Mouse (Mus musculus) midbrain, postnatal 0 days (tissue): ENCODE measurements at regions not wholly inside any gene's neighbourhood (a gene's known extent, or its start where the extent isn't known, plus 50 kb on each side); places are given as distances from the start of the nearest gene placed in this dataset.
A peak's percentile ranks its signal among the peaks of the same experiment; 100 is the strongest.

Source experiments
- ATAC-seq: fragments of 200-750 bp; cut with Nextera tagmentation; 2 replicates; pipeline ENCODE4 v1.8.0; 2017; ENCODE audit warnings: moderate number of reproducible peaks, mild to moderate bottlenecking, moderate TSS enrichment, moderate library complexity; ENCODE audit not compliant: low FRiP score
- DNase-seq: peaks from one replicate; pipeline ENCODE4 v3.0.0-alpha.2; 2015; ENCODE audit warnings: low spot score
- H3K27ac ChIP-seq: fragments of 300-500 bp; sonication (generic); 2 replicates; pipeline ENCODE4 v1.5.1; 2014; ENCODE audit warnings: low read depth, mild to moderate bottlenecking, low read length, mixed read lengths
- H3K27me3 ChIP-seq: fragments of 300-500 bp; sonication (generic); 2 replicates; pipeline ENCODE4 v1.6.1; 2014; ENCODE audit warnings: low read length, control low read depth, mixed read lengths; ENCODE audit not compliant: insufficient read depth
- H3K36me3 ChIP-seq: fragments of 300-500 bp; sonication (generic); 2 replicates; pipeline ENCODE4 v1.6.1; 2014; ENCODE audit warnings: low read length, control low read depth, mixed read lengths; ENCODE audit not compliant: insufficient read depth
- H3K4me1 ChIP-seq: fragments of 300-500 bp; sonication (generic); 2 replicates; pipeline ENCODE4 v1.6.1; 2014; ENCODE audit warnings: mild to moderate bottlenecking, control low read depth, antibody characterized with exemption, low read length, mixed read lengths; ENCODE audit not compliant: insufficient read depth
- H3K4me2 ChIP-seq: fragments of 300-500 bp; sonication (generic); 2 replicates; pipeline ENCODE4 v1.6.1; 2014; ENCODE audit warnings: low read depth, mild to moderate bottlenecking, low read length, mixed read lengths; ENCODE audit not compliant: poor library complexity, severe bottlenecking
- H3K4me3 ChIP-seq: fragments of 300-500 bp; sonication (generic); 2 replicates; pipeline ENCODE4 v1.5.1; 2014; ENCODE audit warnings: low read depth, mild to moderate bottlenecking, low read length, moderate library complexity
- H3K9ac ChIP-seq: fragments of 300-500 bp; sonication (generic); replicated peaks from 2 replicates; pipeline ENCODE4 v1.6.1; 2014; ENCODE audit warnings: mild to moderate bottlenecking, low read length, moderate library complexity, mixed read lengths; ENCODE audit not compliant: poor library complexity, severe bottlenecking
- H3K9me3 ChIP-seq: fragments of 300-500 bp; sonication (generic); 2 replicates; pipeline ENCODE4 v1.6.1; 2016; ENCODE audit warnings: low read length, control low read depth
- CTCF ChIP-seq: IDR thresholded peaks from 2 replicates; pipeline ENCODE4 v1.5.1; 2016; ENCODE audit warnings: antibody characterized with exemption, mild to moderate bottlenecking
- WGBS: fragments of 180-500 bp; shearing (Covaris S2); extraction: QIAGEN DNeasy Blood & Tissue Kit; methylation state at CpG from one replicate; pipeline ENCODE4 v1.1.7; 2014; 5-methylcytosine and 5-hydroxymethylcytosine counted together

GRCm38 (mm10) chr4:33571351-33571750, 261.2 kb downstream of the Rngtt start:
- no peak for TF ChIP-seq CTCF
- H3K27me3 ChIP-seq: no peaks in the 10 kb centered on the region
- no peaks in the 10 kb centered on the region for H3K4me1 ChIP-seq
- no peak overlapping the region for H3K4me3 ChIP-seq
- DNase-seq (no peak), ATAC-seq (no peak)
- H3K9ac ChIP-seq: no peak overlapping the region
- no peak overlapping the region for H3K27ac ChIP-seq
- H3K9me3 ChIP-seq: no peaks in the 10 kb centered on the region
- 48% methylated on average over 6 of the region's 6 CpGs for WGBS
- H3K36me3 ChIP-seq: no peaks in the 10 kb centered on the region
- no peak overlapping the region for H3K4me2 ChIP-seq

GRCm38 (mm10) chr4:33577631-33578030, 267.5 kb downstream of the Rngtt start:
- Histone ChIP-seq H3K9ac (no peak overlapping the region), H3K9me3 (peaks cover 6% of the 10 kb centered on the region; the same call in 1 of the 2 replicates), H3K27ac (no peak overlapping the region), H3K4me3 (no peak overlapping the region), H3K4me2 (no peak overlapping the region), H3K36me3 (no peaks in the 10 kb centered on the region), H3K27me3 (no peaks in the 10 kb centered on the region), H3K4me1 (no peaks in the 10 kb centered on the region)
- WGBS: 92% methylated on average over 6 of the region's 6 CpGs
- no peak for TF ChIP-seq CTCF
- ATAC-seq (no peak), DNase-seq (no peak)

- DNase-seq: no peak
- H3K9me3 ChIP-seq: peaks cover 6% of the 10 kb centered on the region; the same call in 1 of the 2 replicates
- no peak for TF ChIP-seq CTCF
- no peak overlapping the region for H3K4me3 ChIP-seq
- WGBS: 89% methylated on average over 8 of the region's 8 CpGs
- H3K27me3 ChIP-seq: no peaks in the 10 kb centered on the region
- H3K4me2 ChIP-seq: no peak overlapping the region
- no peaks in the 10 kb centered on the region for H3K4me1 ChIP-seq
- H3K9ac ChIP-seq: no peak overlapping the region
- ATAC-seq: no peak
- H3K36me3 ChIP-seq: no peaks in the 10 kb centered on the region
- H3K27ac ChIP-seq: no peak overlapping the region
Observed at GRCm38 (mm10) chr4:33580491-33580890, 270.4 kb downstream of the Rngtt start.

GRCm38 (mm10) chr4:33581180-33581591, 271.1 kb downstream of the Rngtt start:
- ATAC-seq (no peak), DNase-seq (peak; percentile 56)
- Histone ChIP-seq H3K4me2 (no peak overlapping the region), H3K27ac (no peak overlapping the region), H3K9ac (no peak overlapping the region), H3K27me3 (no peaks in the 10 kb centered on the region), H3K36me3 (no peaks in the 10 kb centered on the region), H3K4me3 (no peak overlapping the region), H3K4me1 (peaks cover 4% of the 10 kb centered on the region; the same call in 1 of the 2 replicates), H3K9me3 (peaks cover 6% of the 10 kb centered on the region; the same call in 1 of the 2 replicates)
- TF ChIP-seq CTCF: no peak
- WGBS: 79% methylated on average over 15 of the region's 15 CpGs

- ATAC-seq (no peak), DNase-seq (no peak)
- Histone ChIP-seq H3K27me3 (no peaks in the 10 kb centered on the region), H3K27ac (no peak overlapping the region), H3K9me3 (peaks cover 6% of the 10 kb centered on the region; the same call in 1 of the 2 replicates), H3K4me1 (peaks cover 6% of the 10 kb centered on the region; the same call in 1 of the 2 replicates), H3K4me3 (no peak overlapping the region), H3K36me3 (no peaks in the 10 kb centered on the region), H3K4me2 (no peak overlapping the region), H3K9ac (no peak overlapping the region)
- no peak for TF ChIP-seq CTCF
- 85% methylated on average over 17 of the region's 17 CpGs for WGBS
Observed at GRCm38 (mm10) chr4:33581766-33582525, 271.8 kb downstream of the Rngtt start.

- Histone ChIP-seq H3K9ac (no peak overlapping the region), H3K4me1 (peaks cover 9% of the 10 kb centered on the region; the same call in 1 of the 2 replicates), H3K9me3 (no peaks in the 10 kb centered on the region), H3K4me2 (no peak overlapping the region), H3K36me3 (no peaks in the 10 kb centered on the region), H3K27ac (no peak overlapping the region), H3K27me3 (no peaks in the 10 kb centered on the region), H3K4me3 (no peak overlapping the region)
- WGBS: 74% methylated on average over 15 of the region's 15 CpGs
- TF ChIP-seq CTCF: no peak
- no peak for DNase-seq
- no peak for ATAC-seq
Observed at GRCm38 (mm10) chr4:33582986-33583720, 273.0 kb downstream of the Rngtt start.
